Mouse (Mus musculus) c-Kit-positive CD71-positive TER-119-positive erythroid progenitor cells, embryonic 14.5 days (primary cell): Measurements from ENCODE around the gene Gm20388.
A peak's percentile ranks its signal among the peaks of the same experiment; 100 is the strongest.

Experiments
- DNase-seq: peaks from one replicate; pipeline ENCODE4 v3.0.0-alpha.2; 2013; ENCODE audit warnings: low spot score

Gm20388 gene

GRCm38 (mm10) chr8:122099711-122100220 is 2189.1 kb downstream of the Gm20388 start:
- no peak for DNase-seq

GRCm38 (mm10) chr8:122101816-122102215 is 2191.2 kb downstream of the Gm20388 start:
- no peak for DNase-seq

- no peak for DNase-seq
Measured at GRCm38 (mm10) chr8:122102286-122102685, 2191.6 kb downstream of the Gm20388 start.

GRCm38 (mm10) chr8:122103241-122103640 is 2192.6 kb downstream of the Gm20388 start:
- DNase-seq: no peak

GRCm38 (mm10) chr8:122104658-122105057 is 2194.0 kb downstream of the Gm20388 start:
- DNase-seq: no peak

GRCm38 (mm10) chr8:122106270-122106669 is 2195.6 kb downstream of the Gm20388 start:
- DNase-seq: no peak

GRCm38 (mm10) chr8:122110240-122110866 is 2199.7 kb downstream of the Gm20388 start:
- DNase-seq: no peak

- DNase-seq: no peak
Measured at GRCm38 (mm10) chr8:122110867-122111253, 2200.2 kb downstream of the Gm20388 start.

GRCm38 (mm10) chr8:122111745-122112144 is 2201.1 kb downstream of the Gm20388 start:
- DNase-seq: no peak

- no peak for DNase-seq
Measured at GRCm38 (mm10) chr8:122112264-122112965, 2201.8 kb downstream of the Gm20388 start.

GRCm38 (mm10) chr8:122114890-122115289 is 2204.2 kb downstream of the Gm20388 start:
- DNase-seq: no peak

GRCm38 (mm10) chr8:122116716-122117357 is 2206.2 kb downstream of the Gm20388 start:
- no peak for DNase-seq

GRCm38 (mm10) chr8:122118097-122118496 is 2207.5 kb downstream of the Gm20388 start:
- DNase-seq: no peak

- DNase-seq: no peak
Measured at GRCm38 (mm10) chr8:122118536-122118935, 2207.9 kb downstream of the Gm20388 start.

- DNase-seq: no peak
Measured at GRCm38 (mm10) chr8:122124326-122124725, 2213.7 kb downstream of the Gm20388 start.

GRCm38 (mm10) chr8:122126659-122127058 is 2216.0 kb downstream of the Gm20388 start:
- no peak for DNase-seq

GRCm38 (mm10) chr8:122134121-122134529 is 2223.5 kb downstream of the Gm20388 start:
- no peak for DNase-seq

GRCm38 (mm10) chr8:122135494-122135893 is 2224.9 kb downstream of the Gm20388 start:
- no peak for DNase-seq

GRCm38 (mm10) chr8:122139784-122140183 is 2229.1 kb downstream of the Gm20388 start:
- DNase-seq: peak; percentile 13

GRCm38 (mm10) chr8:122140411-122140810 is 2229.8 kb downstream of the Gm20388 start:
- no peak for DNase-seq

GRCm38 (mm10) chr8:122142428-122142827 is 2231.8 kb downstream of the Gm20388 start:
- no peak for DNase-seq

GRCm38 (mm10) chr8:122143231-122143630 is 2232.6 kb downstream of the Gm20388 start:
- DNase-seq: no peak

- DNase-seq: no peak
Measured at GRCm38 (mm10) chr8:122144729-122145311, 2234.2 kb downstream of the Gm20388 start.
